Mouse (Mus musculus) frontal cortex, adult (tissue): ENCODE data around the gene Gm28308.

Experiments
- ATAC-seq: cut with Nextera tagmentation; 2 replicates; pipeline ENCODE4 v1.9.2; 2017; ENCODE audit warnings: mild to moderate bottlenecking, moderate library complexity, mixed read lengths; ENCODE audit not compliant: low TSS enrichment

The Gm28308 gene

GRCm38 (mm10) chr6:52205221-52205620 lies 7.9 kb downstream of the Gm28308 start:
- ATAC-seq: no peak

- ATAC-seq: no peak
These were observed 8.9 kb downstream of the Gm28308 start, which contains the start of gene Hoxa5 for GRCm38 (mm10) chr6:52204050-52204752. Gene Hoxa5 (minus strand): TSS chr6:52204587.

- no peak for ATAC-seq
These were observed 9.6 kb downstream of the Gm28308 start for GRCm38 (mm10) chr6:52203371-52204049.

GRCm38 (mm10) chr6:52203121-52203370 lies 10.1 kb downstream of the Gm28308 start:
- ATAC-seq: no peak

- ATAC-seq: no peak
These were observed 10.6 kb downstream of the Gm28308 start for GRCm38 (mm10) chr6:52202362-52203120.

GRCm38 (mm10) chr6:52201269-52201668 lies 11.9 kb downstream of the Gm28308 start:
- no peak for ATAC-seq

- no peak for ATAC-seq
These were observed 12.3 kb downstream of the Gm28308 start for GRCm38 (mm10) chr6:52200751-52201250.

GRCm38 (mm10) chr6:52200073-52200750 lies 12.9 kb downstream of the Gm28308 start:
- ATAC-seq: no peak

- ATAC-seq: no peak
These were observed 15.9 kb downstream of the Gm28308 start for GRCm38 (mm10) chr6:52197271-52197670.

GRCm38 (mm10) chr6:52196811-52197210 lies 16.3 kb downstream of the Gm28308 start:
- no peak for ATAC-seq

GRCm38 (mm10) chr6:52194690-52195089 lies 18.4 kb downstream of the Gm28308 start:
- no peak for ATAC-seq

GRCm38 (mm10) chr6:52191860-52192550 lies 21.1 kb downstream of the Gm28308 start:
- ATAC-seq: no peak

GRCm38 (mm10) chr6:52190906-52191810 lies 22.0 kb downstream of the Gm28308 start, which contains the start of gene Hoxa4:
Gene Hoxa4 (minus strand): TSS chr6:52191753.
- ATAC-seq: no peak

GRCm38 (mm10) chr6:52190410-52190809 lies 22.7 kb downstream of the Gm28308 start:
- no peak for ATAC-seq

- ATAC-seq: no peak
These were observed 23.2 kb downstream of the Gm28308 start for GRCm38 (mm10) chr6:52189909-52190308.

GRCm38 (mm10) chr6:52189172-52189591 lies 24.0 kb downstream of the Gm28308 start:
- no peak for ATAC-seq

- ATAC-seq: no peak
These were observed 26.6 kb downstream of the Gm28308 start for GRCm38 (mm10) chr6:52186500-52186899.

- ATAC-seq: no peak
These were observed 27.3 kb downstream of the Gm28308 start for GRCm38 (mm10) chr6:52185834-52186233.

- no peak for ATAC-seq
These were observed 27.9 kb downstream of the Gm28308 start for GRCm38 (mm10) chr6:52185222-52185621.

GRCm38 (mm10) chr6:52184668-52185067 lies 28.5 kb downstream of the Gm28308 start:
- no peak for ATAC-seq
